Mouse (Mus musculus) embryonic facial prominence, embryonic 11.5 days (tissue): ENCODE measurements at regions not wholly inside any gene's neighbourhood (a gene's known extent, or its start where the extent isn't known, plus 50 kb on each side); places are given as distances from the start of the nearest gene placed in this dataset.
"Not testable (repeated sequence)": the region's sequence is repeated elsewhere in the genome, so short reads cannot be mapped to it uniquely, and the experiment has no call there.

ENCODE experiments used
- ATAC-seq: fragments of 200-750 bp; cut with Nextera tagmentation; replicated peaks from 2 replicates; pipeline ENCODE4 v1.8.0; 2017; ENCODE audit warnings: low read depth; ENCODE audit not compliant: insufficient number of reproducible peaks, low FRiP score, low TSS enrichment
- DNase-seq: peaks from one replicate; pipeline ENCODE4 v3.0.0-alpha.2; 2015; ENCODE audit warnings: low spot score
- H3K27ac ChIP-seq: fragments of 300-500 bp; sonication (generic); replicated peaks from 2 replicates; pipeline ENCODE4 v1.5.1; 2014; ENCODE audit warnings: mild to moderate bottlenecking, low read depth, low read length, control low read depth
- H3K27me3 ChIP-seq: fragments of 300-500 bp; sonication (generic); 2 replicates; pipeline ENCODE4 v1.6.1; 2014; ENCODE audit warnings: mild to moderate bottlenecking, low read length, moderate library complexity, mixed read lengths; ENCODE audit not compliant: control insufficient read depth, insufficient read depth
- H3K36me3 ChIP-seq: fragments of 300-500 bp; sonication (generic); replicated peaks from 2 replicates; pipeline ENCODE4 v1.6.1; 2014; ENCODE audit warnings: low read depth, mild to moderate bottlenecking, low read length, moderate library complexity, mixed read lengths; ENCODE audit not compliant: control insufficient read depth, insufficient read depth
- H3K4me1 ChIP-seq: fragments of 300-500 bp; sonication (generic); 2 replicates; pipeline ENCODE4 v1.6.1; 2014; ENCODE audit warnings: low read length, mixed read lengths; ENCODE audit not compliant: control insufficient read depth, insufficient read depth
- H3K4me2 ChIP-seq: fragments of 300-500 bp; sonication (generic); 2 replicates; pipeline ENCODE4 v1.6.1; 2014; ENCODE audit warnings: low read depth, mild to moderate bottlenecking, control low read depth, low read length, moderate library complexity
- H3K4me3 ChIP-seq: fragments of 300-500 bp; sonication (generic); 2 replicates; pipeline ENCODE4 v1.5.1; 2014; ENCODE audit warnings: low read depth, low read length, control low read depth
- H3K9ac ChIP-seq: fragments of 300-500 bp; sonication (generic); replicated peaks from 2 replicates; pipeline ENCODE4 v1.6.1; 2014; ENCODE audit warnings: mild to moderate bottlenecking, control low read depth, low read length
- H3K9me3 ChIP-seq: fragments of 300-500 bp; sonication (generic); replicated peaks from 2 replicates; pipeline ENCODE4 v1.6.1; 2016; ENCODE audit warnings: mild to moderate bottlenecking, low read length, inconsistent platforms, mixed read lengths; ENCODE audit not compliant: control insufficient read depth
- WGBS: fragments of 180-500 bp; shearing (Covaris S2); extraction: QIAGEN DNeasy Blood & Tissue Kit; methylation state at CpG from one replicate; pipeline ENCODE4 v1.1.7; 2014; 5-methylcytosine and 5-hydroxymethylcytosine counted together

DNA sequence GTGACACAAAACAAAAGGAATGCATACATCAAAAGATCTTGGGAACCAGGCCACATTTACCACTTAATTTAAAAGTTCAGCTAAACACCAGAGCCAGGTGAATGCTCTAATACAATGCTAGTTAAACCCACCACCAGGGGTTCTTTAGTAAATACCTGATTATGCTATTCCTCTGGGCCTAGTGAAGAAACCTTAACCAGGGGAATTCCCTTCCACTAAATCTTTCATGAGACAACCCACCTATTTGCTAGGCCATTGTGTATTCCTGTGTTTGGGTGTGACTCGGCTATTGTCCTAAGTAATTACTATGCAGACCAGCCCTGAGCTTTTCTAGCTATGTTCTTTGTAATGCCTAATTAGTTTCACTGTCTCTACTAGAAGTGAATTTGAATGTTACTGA, 321.3 kb downstream of the Aasdhppt start:
- H3K4me3 ChIP-seq, DNase-seq, H3K4me1 ChIP-seq, H3K36me3 ChIP-seq, H3K27me3 ChIP-seq, H3K9ac ChIP-seq, ATAC-seq, H3K9me3 ChIP-seq, H3K27ac ChIP-seq, H3K4me2 ChIP-seq: not testable (repeated sequence)
- 83% methylated on average over 1 of the region's 1 CpGs for WGBS
